Mouse (Mus musculus) stomach, embryonic 14.5 days (tissue): Measurements from ENCODE around the gene Rps5. TPM values are rescaled to one million over a fixed set of nuclear protein-coding genes. Genes with fewer than 3 reads are reported as not detected.
A peak's percentile ranks its signal among the peaks of the same experiment; 100 is the strongest.
"Not testable (repeated sequence)": the region's sequence is repeated elsewhere in the genome, so short reads cannot be mapped to it uniquely, and the experiment has no call there.

ENCODE experiments used
- ATAC-seq: fragments of 200-750 bp; cut with Nextera tagmentation; 2 replicates; pipeline ENCODE4 v1.8.0; 2017; ENCODE audit warnings: low read depth, moderate TSS enrichment; ENCODE audit not compliant: insufficient number of reproducible peaks, insufficient read depth, low FRiP score
- H3K27ac ChIP-seq: fragments of 300-500 bp; sonication (generic); 2 replicates; pipeline ENCODE4 v1.5.1; 2014; ENCODE audit warnings: mild to moderate bottlenecking, low read length, moderate library complexity, mixed read lengths
- H3K27me3 ChIP-seq: fragments of 300-500 bp; sonication (generic); 2 replicates; pipeline ENCODE4 v1.6.1; 2014; ENCODE audit warnings: low read length, control low read depth, mixed read lengths; ENCODE audit not compliant: control insufficient read depth, insufficient read depth
- H3K36me3 ChIP-seq: fragments of 300-500 bp; sonication (generic); 2 replicates; pipeline ENCODE4 v1.6.1; 2014; ENCODE audit warnings: mild to moderate bottlenecking, control low read depth, low read length, moderate library complexity, mixed read lengths; ENCODE audit not compliant: control insufficient read depth, insufficient read depth
- H3K4me1 ChIP-seq: fragments of 300-500 bp; sonication (generic); 2 replicates; pipeline ENCODE4 v1.6.1; 2014; ENCODE audit warnings: low read length, control low read depth, mixed read lengths; ENCODE audit not compliant: control insufficient read depth, insufficient read depth
- H3K4me2 ChIP-seq: fragments of 300-500 bp; sonication (generic); replicated peaks from 2 replicates; pipeline ENCODE4 v1.6.1; 2014; ENCODE audit warnings: low read depth, low read length, control low read depth
- H3K4me3 ChIP-seq: fragments of 300-500 bp; sonication (generic); 2 replicates; pipeline ENCODE4 v1.5.1; 2014; ENCODE audit warnings: low read depth, low read length, control low read depth
- H3K9ac ChIP-seq: fragments of 300-500 bp; sonication (generic); replicated peaks from 2 replicates; pipeline ENCODE4 v1.6.1; 2014; ENCODE audit warnings: low read depth, mild to moderate bottlenecking, control low read depth, low read length, moderate library complexity, mixed read lengths
- H3K9me3 ChIP-seq: fragments of 300-500 bp; sonication (generic); 2 replicates; pipeline ENCODE4 v1.6.1; 2016; ENCODE audit warnings: low read depth, low read length, control low read depth; ENCODE audit not compliant: control insufficient read depth
- WGBS: fragments of 180-500 bp; shearing (Covaris S2); extraction: QIAGEN DNeasy Blood & Tissue Kit; methylation state at CpG from one replicate; pipeline ENCODE4 v1.1.7; 2014; 5-methylcytosine and 5-hydroxymethylcytosine counted together
- polyA plus RNA-seq: library from polyadenylated mRNA; unstranded; fragments of >200 nt; fragmentation: Nextera tagmentation; extraction: Ambion mirVana; gene quantifications from 2 replicates; pipeline ENCODE4 v1.2.1, GENCODE M21; 2014

Rps5 gene
- polyA plus RNA-seq, 1 experiment from 2014 or later = 1,442 TPM

- H3K27ac ChIP-seq, H3K4me3 ChIP-seq, H3K4me2 ChIP-seq, H3K9ac ChIP-seq, H3K4me1 ChIP-seq, H3K9me3 ChIP-seq, ATAC-seq, H3K27me3 ChIP-seq: not testable (repeated sequence)
- peaks cover 26% of the 10 kb centered on the region for H3K36me3 ChIP-seq
- 77% methylated on average over 7 of the region's 8 CpGs for WGBS
Observed at GRCm38 (mm10) chr7:12920495-12920894, 1.6 kb upstream of the Rps5 start.

- H3K9me3 ChIP-seq = no peaks in the 10 kb centered on the region
- H3K4me2 ChIP-seq = peak overlapping the region; percentile 74
- peak overlapping the region; percentile 87 for H3K4me3 ChIP-seq
- WGBS = 3% methylated on average over 3 of the region's 3 CpGs
- H3K9ac ChIP-seq = peak overlapping the region; percentile 65
- no peak for ATAC-seq
- H3K27ac ChIP-seq = peak overlapping the region; percentile 97
- peaks cover 34% of the 10 kb centered on the region for H3K36me3 ChIP-seq
- no peaks in the 10 kb centered on the region for H3K27me3 ChIP-seq
- peaks cover 11% of the 10 kb centered on the region for H3K4me1 ChIP-seq
Observed at GRCm38 (mm10) chr7:12921318-12921704, 779 bp upstream of the Rps5 start.

- peak overlapping the region; percentile 87 for H3K4me3 ChIP-seq
- H3K9me3 ChIP-seq = no peaks in the 10 kb centered on the region
- 4% methylated on average over 8 of the region's 8 CpGs for WGBS
- H3K27me3 ChIP-seq = no peaks in the 10 kb centered on the region
- peak overlapping the region; percentile 93 for H3K4me2 ChIP-seq
- peak overlapping the region; percentile 89 for H3K9ac ChIP-seq
- H3K4me1 ChIP-seq = peaks cover 11% of the 10 kb centered on the region
- ATAC-seq = no peak
- H3K36me3 ChIP-seq = peaks cover 40% of the 10 kb centered on the region
- H3K27ac ChIP-seq = peak overlapping the region; percentile 11; the same call in 1 of the 2 replicates
Observed at GRCm38 (mm10) chr7:12922729-12923128, 639 bp downstream of the Rps5 start.

- Histone ChIP-seq H3K9ac (no peak overlapping the region), H3K4me3 (no peak overlapping the region), H3K27me3 (no peaks in the 10 kb centered on the region), H3K36me3 (peaks cover 40% of the 10 kb centered on the region), H3K4me1 (peaks cover 16% of the 10 kb centered on the region), H3K27ac (no peak overlapping the region), H3K4me2 (no peak overlapping the region), H3K9me3 (no peaks in the 10 kb centered on the region)
- 83% methylated on average over 7 of the region's 7 CpGs for WGBS
- no peak for ATAC-seq
Observed at GRCm38 (mm10) chr7:12926316-12926715, 4.2 kb downstream of the Rps5 start.

- Histone ChIP-seq H3K9me3 (no peaks in the 10 kb centered on the region), H3K4me3 (peak within 1 kb of the TSS; percentile 31), H3K36me3 (peaks cover 40% of the 10 kb centered on the region), H3K27me3 (no peaks in the 10 kb centered on the region), H3K9ac (peak within 1 kb of the TSS; percentile 40), H3K27ac (no peak within 1 kb of the TSS), H3K4me1 (peaks cover 16% of the 10 kb centered on the region), H3K4me2 (peak within 1 kb of the TSS; percentile 72)
- ATAC-seq = peak; percentile 82
- 21% methylated on average over 8 of the region's 8 CpGs for WGBS
Observed at GRCm38 (mm10) chr7:12927191-12927680, 5.1 kb downstream of the Rps5 start, which contains the start of gene Rnf225. Gene Rnf225 (plus strand): TSS chr7:12927416.

- Histone ChIP-seq H3K27ac (no peak overlapping the region), H3K9me3 (no peaks in the 10 kb centered on the region), H3K36me3 (peaks cover 40% of the 10 kb centered on the region), H3K27me3 (no peaks in the 10 kb centered on the region), H3K4me2 (peak overlapping the region; percentile 72), H3K9ac (peak overlapping the region; percentile 40), H3K4me3 (peak overlapping the region; percentile 31), H3K4me1 (peaks cover 15% of the 10 kb centered on the region)
- 4% methylated on average over 65 of the region's 65 CpGs for WGBS
- ATAC-seq = peak; percentile 39; the same call in 1 of the 2 replicates
Observed at GRCm38 (mm10) chr7:12927693-12928589, 5.9 kb downstream of the Rps5 start.

GRCm38 (mm10) chr7:12933615-12934140 lies 11.6 kb downstream of the Rps5 start:
- WGBS = 74% methylated on average over 4 of the region's 4 CpGs
- ATAC-seq = no peak

GRCm38 (mm10) chr7:12934808-12935207 lies 12.7 kb downstream of the Rps5 start:
- WGBS = 65% methylated on average over 3 of the region's 3 CpGs
- Histone ChIP-seq H3K36me3 (no peaks in the 10 kb centered on the region), H3K27ac (no peak overlapping the region), H3K4me3 (no peak overlapping the region), H3K27me3 (no peaks in the 10 kb centered on the region), H3K4me2 (no peak overlapping the region), H3K9me3 (no peaks in the 10 kb centered on the region), H3K9ac (no peak overlapping the region), H3K4me1 (no peaks in the 10 kb centered on the region)
- ATAC-seq = no peak

More at GRCm38 (mm10) chr7:12933615-12934140, 11.6 kb downstream of the Rps5 start:
- Histone ChIP-seq H3K27me3 (no peaks in the 10 kb centered on the region), H3K9ac (no peak overlapping the region), H3K4me2 (no peak overlapping the region), H3K4me1 (no peaks in the 10 kb centered on the region), H3K4me3 (no peak overlapping the region), H3K36me3 (no peaks in the 10 kb centered on the region), H3K9me3 (no peaks in the 10 kb centered on the region), H3K27ac (no peak overlapping the region)
